Mouse (Mus musculus) neural tube, embryonic 11.5 days (tissue): ENCODE data around the gene Ncor2. TPM values are rescaled to one million over a fixed set of nuclear protein-coding genes. Genes with fewer than 3 reads are reported as not detected.

ENCODE experiments used
- ATAC-seq: fragments of 200-750 bp; cut with Nextera tagmentation; 2 replicates; pipeline ENCODE4 v1.8.0; 2017; ENCODE audit warnings: moderate number of reproducible peaks, mild to moderate bottlenecking, moderate TSS enrichment, moderate library complexity; ENCODE audit not compliant: insufficient read depth, low FRiP score, low TSS enrichment
- DNase-seq: peaks from one replicate; pipeline ENCODE4 v3.0.0-alpha.2; 2015; ENCODE audit warnings: low spot score
- H3K27ac ChIP-seq: fragments of 300-500 bp; sonication (generic); 2 replicates; pipeline ENCODE4 v1.5.1; 2014; ENCODE audit warnings: low read depth, mild to moderate bottlenecking, low read length
- H3K27me3 ChIP-seq: fragments of 300-500 bp; sonication (generic); 2 replicates; pipeline ENCODE4 v1.6.1; 2014; ENCODE audit warnings: mild to moderate bottlenecking, low read length, mixed read lengths; ENCODE audit not compliant: control insufficient read depth, insufficient read depth
- H3K36me3 ChIP-seq: fragments of 300-500 bp; sonication (generic); 2 replicates; pipeline ENCODE4 v1.6.1; 2014; ENCODE audit warnings: mild to moderate bottlenecking, low read length, moderate library complexity, mixed read lengths; ENCODE audit not compliant: control insufficient read depth, insufficient read depth
- H3K4me1 ChIP-seq: fragments of 300-500 bp; sonication (generic); 2 replicates; pipeline ENCODE4 v1.6.1; 2014; ENCODE audit warnings: low read length, mixed read lengths; ENCODE audit not compliant: control insufficient read depth, insufficient read depth
- H3K4me2 ChIP-seq: fragments of 300-500 bp; sonication (generic); 2 replicates; pipeline ENCODE4 v1.6.1; 2014; ENCODE audit warnings: low read depth, mild to moderate bottlenecking, moderate library complexity
- H3K4me3 ChIP-seq: fragments of 300-500 bp; sonication (generic); 2 replicates; pipeline ENCODE4 v1.5.1; 2014; ENCODE audit warnings: low read depth, low read length
- H3K9ac ChIP-seq: fragments of 300-500 bp; sonication (generic); 2 replicates; pipeline ENCODE4 v1.6.1; 2014; ENCODE audit warnings: mild to moderate bottlenecking, low read length
- H3K9me3 ChIP-seq: fragments of 300-500 bp; sonication (generic); 2 replicates; pipeline ENCODE4 v1.6.1; 2016; ENCODE audit warnings: low read length; ENCODE audit not compliant: control insufficient read depth
- WGBS: fragments of 180-500 bp; shearing (Covaris S2); extraction: QIAGEN DNeasy Blood & Tissue Kit; methylation state at CpG from one replicate; pipeline ENCODE4 v1.1.7; 2014; 5-methylcytosine and 5-hydroxymethylcytosine counted together
- polyA plus RNA-seq: library from polyadenylated mRNA; unstranded; fragments of >200 nt; fragmentation: Nextera tagmentation; extraction: Ambion mirVana; gene quantifications from 2 replicates; pipeline ENCODE4 v1.2.1, GENCODE M21; 2014

The Ncor2 gene
- polyA plus RNA-seq, 1 experiment from 2014 or later = 24.3 TPM

- Histone ChIP-seq H3K27me3 (no peaks in the 10 kb centered on the region), H3K4me3 (no peak overlapping the region), H3K9me3 (no peaks in the 10 kb centered on the region), H3K9ac (no peak overlapping the region), H3K4me1 (peaks cover 6% of the 10 kb centered on the region; the same call in 1 of the 2 replicates), H3K4me2 (no peak overlapping the region), H3K27ac (no peak overlapping the region), H3K36me3 (peaks cover 20% of the 10 kb centered on the region)
- DNase-seq (no peak), ATAC-seq (no peak)
- 93% methylated on average over 10 of the region's 10 CpGs for WGBS
Observed at GRCm38 (mm10) chr5:125080787-125081317, 98.2 kb downstream of the Ncor2 start.

- DNase-seq = no peak
- H3K27ac ChIP-seq = no peak overlapping the region
- ATAC-seq = no peak
- no peak overlapping the region for H3K4me3 ChIP-seq
- 88% methylated on average over 4 of the region's 4 CpGs for WGBS
- H3K4me2 ChIP-seq = no peak overlapping the region
- no peaks in the 10 kb centered on the region for H3K27me3 ChIP-seq
- H3K4me1 ChIP-seq = peaks cover 5% of the 10 kb centered on the region; the same call in 1 of the 2 replicates
- H3K9ac ChIP-seq = no peak overlapping the region
- H3K36me3 ChIP-seq = peaks cover 20% of the 10 kb centered on the region
- no peaks in the 10 kb centered on the region for H3K9me3 ChIP-seq
Observed at GRCm38 (mm10) chr5:125080352-125080751, 98.7 kb downstream of the Ncor2 start.

GRCm38 (mm10) chr5:125078220-125078619 is 100.8 kb downstream of the Ncor2 start:
- Histone ChIP-seq H3K4me3 (no peak overlapping the region), H3K27me3 (no peaks in the 10 kb centered on the region), H3K9ac (no peak overlapping the region), H3K36me3 (peaks cover 9% of the 10 kb centered on the region), H3K4me1 (0 out of 2 replicates have a peak, but pooled peaks cover 2% of the 10 kb centered on the region), H3K9me3 (no peaks in the 10 kb centered on the region), H3K4me2 (no peak overlapping the region), H3K27ac (no peak overlapping the region)
- ATAC-seq (no peak), DNase-seq (no peak)
- 81% methylated on average over 5 of the region's 5 CpGs for WGBS

GRCm38 (mm10) chr5:125076183-125076582 is 102.8 kb downstream of the Ncor2 start:
- no peak overlapping the region for H3K27ac ChIP-seq

GRCm38 (mm10) chr5:125074571-125075171 is 104.3 kb downstream of the Ncor2 start:
- H3K27ac ChIP-seq = no peak overlapping the region
- H3K36me3 ChIP-seq = peaks cover 9% of the 10 kb centered on the region
- WGBS = 76% methylated on average over 10 of the region's 10 CpGs
- no peak overlapping the region for H3K4me3 ChIP-seq
- no peak overlapping the region for H3K4me2 ChIP-seq
- H3K9ac ChIP-seq = no peak overlapping the region
- no peaks in the 10 kb centered on the region for H3K9me3 ChIP-seq
- ATAC-seq = no peak
- H3K27me3 ChIP-seq = no peaks in the 10 kb centered on the region
- peaks cover 12% of the 10 kb centered on the region for H3K4me1 ChIP-seq
- no peak for DNase-seq

More at GRCm38 (mm10) chr5:125076183-125076582, 102.8 kb downstream of the Ncor2 start:
- no peak for DNase-seq
- H3K27me3 ChIP-seq = no peaks in the 10 kb centered on the region
- WGBS = 67% methylated on average over 9 of the region's 9 CpGs
- peaks cover 9% of the 10 kb centered on the region for H3K36me3 ChIP-seq
- no peak overlapping the region for H3K4me2 ChIP-seq
- H3K4me3 ChIP-seq = no peak overlapping the region
- H3K9me3 ChIP-seq = no peaks in the 10 kb centered on the region
- H3K4me1 ChIP-seq = 0 out of 2 replicates have a peak, but pooled peaks cover 2% of the 10 kb centered on the region
- ATAC-seq = no peak
- H3K9ac ChIP-seq = no peak overlapping the region

GRCm38 (mm10) chr5:125073896-125074295 is 105.1 kb downstream of the Ncor2 start:
- Histone ChIP-seq H3K9me3 (no peaks in the 10 kb centered on the region), H3K4me3 (no peak overlapping the region), H3K4me1 (peaks cover 19% of the 10 kb centered on the region), H3K9ac (no peak overlapping the region), H3K27ac (no peak overlapping the region), H3K4me2 (no peak overlapping the region), H3K27me3 (no peaks in the 10 kb centered on the region), H3K36me3 (peaks cover 6% of the 10 kb centered on the region)
- DNase-seq (no peak), ATAC-seq (no peak)
- 89% methylated on average over 8 of the region's 8 CpGs for WGBS

GRCm38 (mm10) chr5:125073335-125073734 is 105.7 kb downstream of the Ncor2 start:
- Histone ChIP-seq H3K36me3 (peaks cover 3% of the 10 kb centered on the region), H3K27ac (no peak overlapping the region), H3K4me3 (no peak overlapping the region), H3K4me2 (no peak overlapping the region), H3K27me3 (no peaks in the 10 kb centered on the region), H3K4me1 (peaks cover 24% of the 10 kb centered on the region), H3K9me3 (no peaks in the 10 kb centered on the region), H3K9ac (no peak overlapping the region)
- no peak for ATAC-seq
- DNase-seq = no peak
- 80% methylated on average over 4 of the region's 4 CpGs for WGBS

- Histone ChIP-seq H3K27me3 (no peaks in the 10 kb centered on the region), H3K9me3 (no peaks in the 10 kb centered on the region), H3K9ac (no peak overlapping the region; the same call in 1 of the 2 replicates), H3K27ac (no peak overlapping the region), H3K4me3 (no peak overlapping the region), H3K4me1 (peaks cover 33% of the 10 kb centered on the region), H3K36me3 (peaks cover 2% of the 10 kb centered on the region; the same call in 1 of the 2 replicates), H3K4me2 (no peak overlapping the region)
- ATAC-seq (no peak), DNase-seq (no peak)
- 96% methylated on average over 7 of the region's 7 CpGs for WGBS
Observed at GRCm38 (mm10) chr5:125072425-125072824, 106.6 kb downstream of the Ncor2 start.

- Histone ChIP-seq H3K4me1 (peaks cover 36% of the 10 kb centered on the region), H3K27me3 (no peaks in the 10 kb centered on the region), H3K4me2 (no peak overlapping the region), H3K27ac (no peak overlapping the region), H3K9me3 (no peaks in the 10 kb centered on the region), H3K4me3 (no peak overlapping the region), H3K9ac (no peak overlapping the region; the same call in 1 of the 2 replicates), H3K36me3 (peaks cover 2% of the 10 kb centered on the region; the same call in 1 of the 2 replicates)
- WGBS = 68% methylated on average over 4 of the region's 4 CpGs
- ATAC-seq (no peak), DNase-seq (no peak)
Observed at GRCm38 (mm10) chr5:125071919-125072318, 107.1 kb downstream of the Ncor2 start.
